Mouse (Mus musculus) cortical plate, adult 2 months (tissue): ENCODE results near the gene Hist2h2ac.
"Not testable (repeated sequence)": the region's sequence is repeated elsewhere in the genome, so short reads cannot be mapped to it uniquely, and the experiment has no call there.

ENCODE experiments used
- CTCF ChIP-seq: fragments of 200-500 bp; IDR thresholded peaks from 2 replicates; pipeline ENCODE4 v1.5.1; 2011; ENCODE audit warnings: mild to moderate bottlenecking, control low read depth, low read length; ENCODE audit not compliant: insufficient read depth; ENCODE audit errors: extremely low read depth
- POLR2A ChIP-seq: fragments of 200-500 bp; IDR thresholded peaks from 2 replicates; pipeline ENCODE4 v1.6.1; 2011; ENCODE audit warnings: mild to moderate bottlenecking, low read length, control low read depth; ENCODE audit not compliant: insufficient read depth; ENCODE audit errors: extremely low read depth

DNA sequence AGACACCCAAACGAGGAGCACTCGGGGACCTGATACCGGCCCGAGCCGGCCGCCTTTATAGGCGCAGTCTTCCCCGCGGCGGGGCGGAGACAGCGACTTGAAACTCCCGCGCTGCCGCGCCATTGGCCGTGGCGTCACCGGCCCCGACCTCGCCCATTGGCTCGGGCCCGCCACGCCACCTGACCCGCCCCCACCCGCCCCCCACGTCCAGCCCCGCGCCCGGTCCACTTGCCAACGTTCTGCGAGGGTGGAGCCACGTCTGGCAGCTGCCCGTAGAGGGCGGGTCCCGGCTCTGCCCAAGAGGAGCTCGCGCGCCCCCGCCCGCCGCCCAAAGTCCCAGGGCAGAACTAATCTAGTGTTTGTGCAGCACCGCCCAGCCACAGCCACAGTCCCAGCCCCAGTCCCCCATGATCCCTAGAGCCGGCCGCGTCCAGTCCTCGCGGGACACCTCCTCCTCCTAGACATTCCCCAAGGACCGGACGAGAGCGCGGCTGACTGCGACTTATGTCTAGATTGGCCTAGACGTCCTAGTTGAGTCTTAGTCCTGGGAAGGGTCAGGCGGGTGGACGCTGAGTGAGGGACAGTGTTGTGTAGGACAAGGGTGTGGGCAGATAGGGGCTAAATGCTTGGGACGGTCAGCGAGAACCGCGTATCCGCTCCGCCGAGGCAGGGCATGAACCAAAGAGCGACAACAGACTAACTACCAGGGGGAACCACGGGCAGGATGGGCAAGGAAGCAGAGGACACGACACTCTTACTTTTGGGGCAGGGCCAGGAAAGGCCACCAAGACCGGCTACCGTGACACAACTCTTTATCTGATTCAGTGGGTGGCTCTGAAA is 18.5 kb upstream of the Hist2h2ac start, which contains the start of gene Hist2h3c2:
- TF ChIP-seq CTCF, POLR2A: not testable (repeated sequence)
